Mouse (Mus musculus) forebrain, embryonic 14.5 days (tissue): ENCODE measurements at regions not wholly inside any gene's neighbourhood (a gene's known extent, or its start where the extent isn't known, plus 50 kb on each side); places are given as distances from the start of the nearest gene placed in this dataset.
A peak's percentile ranks its signal among the peaks of the same experiment; 100 is the strongest.

Experiments
- ATAC-seq: fragments of 200-750 bp; cut with Nextera tagmentation; 2 replicates; pipeline ENCODE4 v1.8.0; 2017; ENCODE audit warnings: mild to moderate bottlenecking, moderate library complexity
- DNase-seq: peaks from one replicate; pipeline ENCODE4 v3.0.0-alpha.2; 2015; ENCODE audit warnings: low spot score
- H3K27ac ChIP-seq: fragments of 300-500 bp; sonication (generic); 2 replicates; pipeline ENCODE4 v1.5.1; 2014; ENCODE audit warnings: low read depth, mild to moderate bottlenecking, control low read depth, low read length, moderate library complexity
- H3K27me3 ChIP-seq: fragments of 300-500 bp; sonication (generic); replicated peaks from 2 replicates; pipeline ENCODE4 v1.6.1; 2014; ENCODE audit warnings: low read length, control low read depth, mixed read lengths; ENCODE audit not compliant: control insufficient read depth, insufficient read depth
- H3K36me3 ChIP-seq: fragments of 300-500 bp; sonication (generic); 2 replicates; pipeline ENCODE4 v1.6.1; 2014; ENCODE audit warnings: low read length, control low read depth; ENCODE audit not compliant: control insufficient read depth, insufficient read depth
- H3K4me1 ChIP-seq: fragments of 300-500 bp; sonication (generic); 2 replicates; pipeline ENCODE4 v1.6.1; 2014; ENCODE audit warnings: antibody characterized with exemption, low read length, control low read depth; ENCODE audit not compliant: control insufficient read depth, insufficient read depth
- H3K4me2 ChIP-seq: fragments of 300-500 bp; sonication (generic); 2 replicates; pipeline ENCODE4 v1.6.1; 2014; ENCODE audit warnings: mild to moderate bottlenecking, control low read depth, low read length
- H3K4me3 ChIP-seq: fragments of 300-500 bp; sonication (generic); 2 replicates; pipeline ENCODE4 v1.5.1; 2014; ENCODE audit warnings: low read depth, low read length, control low read depth
- H3K9ac ChIP-seq: fragments of 300-500 bp; sonication (generic); 2 replicates; pipeline ENCODE4 v1.6.1; 2014; ENCODE audit warnings: mild to moderate bottlenecking, low read length, control low read depth, moderate library complexity
- H3K9me3 ChIP-seq: fragments of 300-500 bp; sonication (generic); replicated peaks from 2 replicates; pipeline ENCODE4 v1.6.1; 2016; ENCODE audit warnings: low read length, control low read depth, mixed read lengths; ENCODE audit not compliant: control insufficient read depth
- WGBS: fragments of 180-500 bp; shearing (Covaris S2); extraction: QIAGEN DNeasy Blood & Tissue Kit; methylation state at CpG from one replicate; pipeline ENCODE4 v1.1.7; 2014; 5-methylcytosine and 5-hydroxymethylcytosine counted together

DNA sequence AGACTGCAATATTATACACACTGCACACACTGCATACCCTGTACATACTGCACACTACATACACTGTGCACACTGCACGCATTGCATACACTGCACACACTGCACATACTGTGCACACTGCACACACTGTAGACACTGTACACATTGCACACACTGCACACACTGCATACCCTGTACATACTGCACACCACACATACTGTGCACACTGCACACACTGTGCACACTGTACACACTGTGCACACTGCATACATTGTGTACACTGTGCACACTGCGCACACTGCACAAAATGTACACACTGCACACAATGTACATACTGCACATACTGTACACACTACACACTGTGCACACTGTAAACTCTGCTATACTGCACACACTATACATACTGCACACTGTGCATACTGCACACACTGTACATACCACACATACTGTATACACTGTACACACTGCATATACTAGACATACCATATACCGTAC is 405.1 kb downstream of the Rnd3 start:
- H3K4me1 ChIP-seq: peaks cover 2% of the 10 kb centered on the region; the same call in 1 of the 2 replicates
- H3K9ac ChIP-seq: no peak overlapping the region
- H3K4me3 ChIP-seq: no peak overlapping the region
- H3K27me3 ChIP-seq: no peaks in the 10 kb centered on the region
- H3K4me2 ChIP-seq: no peak overlapping the region
- ATAC-seq (peak; percentile 57), DNase-seq (no peak)
- WGBS: 98% methylated on average over 3 of the region's 3 CpGs
- no peaks in the 10 kb centered on the region for H3K9me3 ChIP-seq
- no peak overlapping the region for H3K27ac ChIP-seq
- H3K36me3 ChIP-seq: no peaks in the 10 kb centered on the region

GRCm38 (mm10) chr2:50742421-50742820 is 406.5 kb downstream of the Rnd3 start:
- Histone ChIP-seq H3K27me3 (no peaks in the 10 kb centered on the region), H3K27ac (no peak overlapping the region), H3K4me2 (no peak overlapping the region), H3K36me3 (no peaks in the 10 kb centered on the region), H3K9ac (no peak overlapping the region), H3K4me1 (peaks cover 4% of the 10 kb centered on the region; the same call in 1 of the 2 replicates), H3K4me3 (no peak overlapping the region), H3K9me3 (no peaks in the 10 kb centered on the region)
- ATAC-seq (no peak), DNase-seq (no peak)
- WGBS: 55% methylated on average over 2 of the region's 2 CpGs

DNA sequence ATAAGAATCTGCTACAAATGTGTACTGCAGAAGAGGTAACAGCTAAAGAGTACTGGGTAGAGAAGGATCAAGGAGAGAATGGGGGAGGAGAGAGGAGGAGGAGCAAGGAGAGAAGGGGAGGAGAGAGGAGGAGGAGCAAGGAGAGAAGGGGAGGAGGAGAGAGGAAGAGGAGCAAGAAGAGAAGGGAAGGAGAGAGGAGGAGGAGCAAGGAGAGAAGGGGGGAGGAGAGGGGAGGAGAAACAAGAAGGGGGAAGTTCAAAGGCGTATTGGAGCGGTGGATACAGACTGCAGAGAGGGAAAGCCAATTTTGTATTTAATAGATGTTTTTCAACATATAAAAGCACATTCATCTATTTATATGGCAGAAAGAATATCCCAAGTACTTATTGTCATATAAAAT is 407.6 kb downstream of the Rnd3 start:
- Histone ChIP-seq H3K9me3 (no peaks in the 10 kb centered on the region), H3K4me2 (no peak overlapping the region), H3K4me1 (peaks cover 4% of the 10 kb centered on the region; the same call in 1 of the 2 replicates), H3K27me3 (no peaks in the 10 kb centered on the region), H3K27ac (no peak overlapping the region), H3K36me3 (no peaks in the 10 kb centered on the region), H3K4me3 (no peak overlapping the region), H3K9ac (no peak overlapping the region)
- no peak for ATAC-seq
- DNase-seq: no peak
- WGBS: 73% methylated on average over 2 of the region's 2 CpGs

- H3K4me3 ChIP-seq: no peak overlapping the region
- no peak overlapping the region for H3K27ac ChIP-seq
- no peaks in the 10 kb centered on the region for H3K27me3 ChIP-seq
- H3K9ac ChIP-seq: no peak overlapping the region
- H3K9me3 ChIP-seq: no peaks in the 10 kb centered on the region
- DNase-seq (peak; percentile 30), ATAC-seq (peak; percentile 30; the same call in 1 of the 2 replicates)
- no peak overlapping the region for H3K4me2 ChIP-seq
- 70% methylated on average over 8 of the region's 8 CpGs for WGBS
- peaks cover 4% of the 10 kb centered on the region; the same call in 1 of the 2 replicates for H3K4me1 ChIP-seq
- H3K36me3 ChIP-seq: no peaks in the 10 kb centered on the region
Observed at GRCm38 (mm10) chr2:50739599-50739979, 409.3 kb downstream of the Rnd3 start.

DNA sequence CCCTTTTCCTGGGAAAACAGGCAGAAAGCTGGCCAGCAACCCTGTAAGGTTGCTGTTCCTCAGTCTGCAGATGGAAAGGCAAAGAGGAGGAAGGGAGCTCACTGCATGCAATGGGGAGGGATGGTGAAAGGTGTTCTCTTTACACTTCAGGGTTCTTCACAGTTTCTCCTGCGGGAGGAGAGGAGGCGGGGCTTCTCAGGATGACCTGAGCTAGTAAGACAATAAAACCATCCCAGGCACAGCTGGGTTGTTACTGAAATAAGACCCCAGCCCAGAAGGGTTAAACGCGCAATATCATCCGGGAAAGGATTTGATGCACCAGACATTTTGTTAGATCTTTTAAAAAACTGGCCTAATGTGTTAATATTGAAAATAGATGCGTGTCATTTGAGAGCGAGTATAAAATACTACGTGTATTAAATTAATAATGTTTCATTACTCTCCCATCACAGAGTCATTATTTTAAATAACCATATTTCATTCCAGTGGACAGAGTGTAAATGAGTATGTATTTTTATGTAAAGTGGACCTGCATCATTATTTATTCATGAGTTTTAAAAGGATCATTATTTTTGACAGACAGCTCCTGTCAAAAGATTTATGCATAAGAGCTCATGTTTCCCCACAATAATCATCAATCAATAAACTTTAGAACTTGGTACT is 409.8 kb downstream of the Rnd3 start:
- ATAC-seq (peak; percentile 44; the same call in 1 of the 2 replicates), DNase-seq (peak; percentile 25)
- Histone ChIP-seq H3K36me3 (no peaks in the 10 kb centered on the region), H3K27me3 (no peaks in the 10 kb centered on the region), H3K4me2 (no peak overlapping the region), H3K9me3 (no peaks in the 10 kb centered on the region), H3K4me3 (no peak overlapping the region), H3K9ac (no peak overlapping the region), H3K27ac (0 out of 2 replicates have a peak overlapping the region, but pooled peaks have one; percentile 11), H3K4me1 (peaks cover 4% of the 10 kb centered on the region; the same call in 1 of the 2 replicates)
- 61% methylated on average over 8 of the region's 8 CpGs for WGBS

GRCm38 (mm10) chr2:50737706-50738105 is 411.2 kb downstream of the Rnd3 start:
- no peak overlapping the region for H3K4me3 ChIP-seq
- no peaks in the 10 kb centered on the region for H3K36me3 ChIP-seq
- no peak overlapping the region for H3K27ac ChIP-seq
- peaks cover 4% of the 10 kb centered on the region; the same call in 1 of the 2 replicates for H3K4me1 ChIP-seq
- WGBS: 72% methylated on average over 9 of the region's 9 CpGs
- ATAC-seq: no peak
- no peaks in the 10 kb centered on the region for H3K9me3 ChIP-seq
- H3K27me3 ChIP-seq: no peaks in the 10 kb centered on the region
- no peak overlapping the region for H3K9ac ChIP-seq
- peak; percentile 31 for DNase-seq
- H3K4me2 ChIP-seq: no peak overlapping the region

- H3K9ac ChIP-seq: no peak overlapping the region
- DNase-seq: no peak
- no peaks in the 10 kb centered on the region for H3K9me3 ChIP-seq
- peaks cover 4% of the 10 kb centered on the region; the same call in 1 of the 2 replicates for H3K4me1 ChIP-seq
- H3K36me3 ChIP-seq: no peaks in the 10 kb centered on the region
- H3K4me2 ChIP-seq: no peak overlapping the region
- no peak overlapping the region for H3K4me3 ChIP-seq
- ATAC-seq: no peak
- WGBS: 94% methylated on average over 11 of the region's 11 CpGs
- H3K27me3 ChIP-seq: no peaks in the 10 kb centered on the region
- H3K27ac ChIP-seq: no peak overlapping the region
Observed at GRCm38 (mm10) chr2:50735029-50735428, 413.9 kb downstream of the Rnd3 start.

DNA sequence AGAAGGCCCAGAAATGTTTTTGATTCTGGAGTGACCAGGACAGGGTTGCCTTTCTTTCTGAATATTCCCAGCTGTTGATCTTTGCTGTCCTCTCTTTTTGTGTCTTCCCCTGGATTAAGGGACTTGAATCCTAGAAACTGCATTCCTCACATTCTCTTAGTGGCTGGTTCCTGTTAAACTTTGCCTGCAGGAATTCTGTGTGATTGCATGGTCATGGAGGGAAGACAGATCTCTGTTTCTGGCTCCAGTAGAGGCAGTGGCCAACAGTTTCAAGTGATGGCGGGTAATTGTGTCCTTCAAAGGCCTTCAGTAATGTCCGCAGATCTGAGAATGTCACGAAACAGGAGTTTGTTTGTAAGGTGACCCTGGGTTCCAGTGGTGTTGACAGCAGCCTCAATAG is 410.1 kb upstream of the Mmadhc start:
- DNase-seq (no peak), ATAC-seq (no peak)
- no peaks in the 10 kb centered on the region for H3K4me1 ChIP-seq
- no peak overlapping the region for H3K9ac ChIP-seq
- no peak overlapping the region for H3K4me2 ChIP-seq
- no peak overlapping the region for H3K4me3 ChIP-seq
- WGBS: 81% methylated on average over 3 of the region's 3 CpGs
- H3K27me3 ChIP-seq: no peaks in the 10 kb centered on the region
- H3K9me3 ChIP-seq: no peaks in the 10 kb centered on the region
- H3K27ac ChIP-seq: no peak overlapping the region
- H3K36me3 ChIP-seq: no peaks in the 10 kb centered on the region

- ATAC-seq: no peak
- Histone ChIP-seq H3K9me3 (no peaks in the 10 kb centered on the region), H3K4me1 (no peaks in the 10 kb centered on the region), H3K9ac (no peak overlapping the region), H3K36me3 (no peaks in the 10 kb centered on the region), H3K4me3 (no peak overlapping the region), H3K27ac (no peak overlapping the region), H3K27me3 (no peaks in the 10 kb centered on the region), H3K4me2 (no peak overlapping the region)
- no peak for DNase-seq
- WGBS: 82% methylated on average over 3 of the region's 3 CpGs
Observed at GRCm38 (mm10) chr2:50704297-50704696, 407.7 kb upstream of the Mmadhc start.
